Mouse (Mus musculus) naive thymus-derived CD4-positive, alpha-beta T cell, adult 2 months (primary cell): Measurements from ENCODE around the gene Dmtf1.
A peak's percentile ranks its signal among the peaks of the same experiment; 100 is the strongest.

ENCODE experiments used
- DNase-seq: peaks from one replicate; pipeline ENCODE4 v3.0.0-alpha.2; 2011; ENCODE audit warnings: low read depth

Dmtf1 gene

GRCm38 (mm10) chr5:9107296-9108089, 54.1 kb downstream of the Dmtf1 start:
- DNase-seq = peak; percentile 56

- no peak for DNase-seq
These were observed 54.8 kb downstream of the Dmtf1 start for GRCm38 (mm10) chr5:9106806-9107205.

- DNase-seq = no peak
These were observed 57.6 kb downstream of the Dmtf1 start for GRCm38 (mm10) chr5:9103958-9104357.

- no peak for DNase-seq
These were observed 58.9 kb downstream of the Dmtf1 start for GRCm38 (mm10) chr5:9102696-9103095.

GRCm38 (mm10) chr5:9100849-9101801, 60.5 kb downstream of the Dmtf1 start:
- peak; percentile 65 for DNase-seq

- DNase-seq = peak; percentile 87
These were observed 61.2 kb downstream of the Dmtf1 start, which contains the start of gene Tmem243 for GRCm38 (mm10) chr5:9100207-9100848. Tmem243 (plus strand) TSS chr5:9100668.

- no peak for DNase-seq
These were observed 68.1 kb downstream of the Dmtf1 start for GRCm38 (mm10) chr5:9093490-9093889.

GRCm38 (mm10) chr5:9092716-9093115, 68.9 kb downstream of the Dmtf1 start:
- no peak for DNase-seq

GRCm38 (mm10) chr5:9090493-9091106, 71.0 kb downstream of the Dmtf1 start:
- no peak for DNase-seq

GRCm38 (mm10) chr5:9086924-9087719, 74.5 kb downstream of the Dmtf1 start:
- DNase-seq = peak; percentile 81

GRCm38 (mm10) chr5:9079773-9080501, 81.6 kb downstream of the Dmtf1 start:
- DNase-seq = no peak

GRCm38 (mm10) chr5:9073177-9073854, 88.3 kb downstream of the Dmtf1 start:
- DNase-seq = peak; percentile 80

- no peak for DNase-seq
These were observed 90.2 kb downstream of the Dmtf1 start for GRCm38 (mm10) chr5:9071360-9071759.

GRCm38 (mm10) chr5:9069599-9070209, 91.9 kb downstream of the Dmtf1 start:
- no peak for DNase-seq

- no peak for DNase-seq
These were observed 92.7 kb downstream of the Dmtf1 start for GRCm38 (mm10) chr5:9068886-9069285.
